Mouse (Mus musculus): Measurements from ENCODE around the gene Cldn18. TPM values are rescaled to one million over a fixed set of nuclear protein-coding genes. Genes with fewer than 3 reads are reported as not detected.

Gene Cldn18
- polyA plus RNA-seq (2012; rRNA removed): 532 and 587 TPM in 2 replicates

- no peak for TF ChIP-seq CTCF (IDR thresholded peaks at IDR 0.05; ENCODE audit: insufficient read depth, low read length)
- no peak for TF ChIP-seq POLR2A (IDR thresholded peaks at IDR 0.05; ENCODE audit: borderline replicate concordance, extremely low read depth, low read depth, low read length)
- Histone ChIP-seq H3K4me3 (replicated peaks; ENCODE audit: extremely low read depth, low read depth, low read length) (no peak within 1 kb of the TSS), H3K4me1 (ENCODE audit: control insufficient read depth, insufficient read depth, low read length) (no peaks in the 10 kb centered on the region)
- 87% methylated on average over 14 of the region's 14 CpGs for WGBS
- DNase-seq: no peak
These were observed at the start of gene Cldn18 for GRCm38 (mm10) chr9:99717134-99717533. Gene Cldn18 (minus strand): TSS chr9:99717267.

GRCm38 (mm10) chr9:99763530-99763929 lies 46.5 kb upstream of the Cldn18 start:
- TF ChIP-seq CTCF (IDR thresholded peaks at IDR 0.05; ENCODE audit: insufficient read depth, low read length): no peak
- TF ChIP-seq POLR2A (IDR thresholded peaks at IDR 0.05; ENCODE audit: borderline replicate concordance, extremely low read depth, low read depth, low read length): no peak
- DNase-seq: no peak
- WGBS: 67% methylated on average over 6 of the region's 6 CpGs
- Histone ChIP-seq H3K4me1 (ENCODE audit: control insufficient read depth, insufficient read depth, low read length) (no peaks in the 10 kb centered on the region), H3K4me3 (replicated peaks; ENCODE audit: extremely low read depth, low read depth, low read length) (no peak overlapping the region)

- Histone ChIP-seq H3K4me3 (replicated peaks; ENCODE audit: extremely low read depth, low read depth, low read length) (no peak overlapping the region), H3K4me1 (ENCODE audit: control insufficient read depth, insufficient read depth, low read length) (no peaks in the 10 kb centered on the region)
- no peak for DNase-seq
- TF ChIP-seq CTCF (IDR thresholded peaks at IDR 0.05; ENCODE audit: insufficient read depth, low read length) (peak; percentile 53), POLR2A (IDR thresholded peaks at IDR 0.05; ENCODE audit: borderline replicate concordance, extremely low read depth, low read depth, low read length) (no peak)
- 74% methylated on average over 4 of the region's 4 CpGs for WGBS
These were observed 33.2 kb upstream of the Cldn18 start for GRCm38 (mm10) chr9:99750272-99750671.

GRCm38 (mm10) chr9:99748279-99748678 lies 31.2 kb upstream of the Cldn18 start:
- Histone ChIP-seq H3K4me1 (ENCODE audit: control insufficient read depth, insufficient read depth, low read length) (no peaks in the 10 kb centered on the region), H3K4me3 (replicated peaks; ENCODE audit: extremely low read depth, low read depth, low read length) (no peak overlapping the region)
- DNase-seq: no peak
- WGBS: 88% methylated on average over 1 of the region's 1 CpGs
- no peak for TF ChIP-seq POLR2A (IDR thresholded peaks at IDR 0.05; ENCODE audit: borderline replicate concordance, extremely low read depth, low read depth, low read length)
- TF ChIP-seq CTCF (IDR thresholded peaks at IDR 0.05; ENCODE audit: insufficient read depth, low read length): no peak

- H3K4me3 ChIP-seq (replicated peaks; ENCODE audit: extremely low read depth, low read depth, low read length): no peak overlapping the region
- no peaks in the 10 kb centered on the region for H3K4me1 ChIP-seq (ENCODE audit: control insufficient read depth, insufficient read depth, low read length)
- no peak for DNase-seq
- WGBS: 54% methylated on average over 4 of the region's 4 CpGs
- no peak for TF ChIP-seq CTCF (IDR thresholded peaks at IDR 0.05; ENCODE audit: insufficient read depth, low read length)
- TF ChIP-seq POLR2A (IDR thresholded peaks at IDR 0.05; ENCODE audit: borderline replicate concordance, extremely low read depth, low read depth, low read length): no peak
These were observed 30.7 kb upstream of the Cldn18 start for GRCm38 (mm10) chr9:99747731-99748130.

- Histone ChIP-seq H3K4me1 (ENCODE audit: control insufficient read depth, insufficient read depth, low read length) (no peaks in the 10 kb centered on the region), H3K4me3 (replicated peaks; ENCODE audit: extremely low read depth, low read depth, low read length) (no peak overlapping the region)
- no peak for DNase-seq
- TF ChIP-seq CTCF (IDR thresholded peaks at IDR 0.05; ENCODE audit: insufficient read depth, low read length) (no peak), POLR2A (IDR thresholded peaks at IDR 0.05; ENCODE audit: borderline replicate concordance, extremely low read depth, low read depth, low read length) (no peak)
- 90% methylated on average over 5 of the region's 5 CpGs for WGBS
These were observed 27.5 kb upstream of the Cldn18 start for GRCm38 (mm10) chr9:99744548-99744947.

- H3K4me1 ChIP-seq (ENCODE audit: control insufficient read depth, insufficient read depth, low read length): no peaks in the 10 kb centered on the region; the same call in 1 of the 2 replicates
- DNase-seq: peak; percentile 50
- no peak overlapping the region for H3K4me3 ChIP-seq (replicated peaks; ENCODE audit: extremely low read depth, low read depth, low read length)
- peak; percentile 50 for TF ChIP-seq CTCF (IDR thresholded peaks at IDR 0.05; ENCODE audit: insufficient read depth, low read length)
- no peak for TF ChIP-seq POLR2A (IDR thresholded peaks at IDR 0.05; ENCODE audit: borderline replicate concordance, extremely low read depth, low read depth, low read length)
- WGBS: 36% methylated on average over 15 of the region's 15 CpGs
These were observed 13.0 kb upstream of the Cldn18 start for GRCm38 (mm10) chr9:99729943-99730646.

- DNase-seq: no peak
- WGBS: 44% methylated on average over 11 of the region's 11 CpGs
- H3K4me1 ChIP-seq (ENCODE audit: control insufficient read depth, insufficient read depth, low read length): no peaks in the 10 kb centered on the region; the same call in 1 of the 2 replicates
- H3K4me3 ChIP-seq (replicated peaks; ENCODE audit: extremely low read depth, low read depth, low read length): no peak overlapping the region
- TF ChIP-seq POLR2A (IDR thresholded peaks at IDR 0.05; ENCODE audit: borderline replicate concordance, extremely low read depth, low read depth, low read length) (no peak), CTCF (IDR thresholded peaks at IDR 0.05; ENCODE audit: insufficient read depth, low read length) (no peak)
These were observed 10.8 kb upstream of the Cldn18 start for GRCm38 (mm10) chr9:99727819-99728218.

GRCm38 (mm10) chr9:99725278-99725677 lies 8.2 kb upstream of the Cldn18 start:
- Histone ChIP-seq H3K4me3 (replicated peaks; ENCODE audit: extremely low read depth, low read depth, low read length) (no peak overlapping the region), H3K4me1 (ENCODE audit: control insufficient read depth, insufficient read depth, low read length) (no peaks in the 10 kb centered on the region; the same call in 1 of the 2 replicates)
- 58% methylated on average over 8 of the region's 8 CpGs for WGBS
- no peak for TF ChIP-seq POLR2A (IDR thresholded peaks at IDR 0.05; ENCODE audit: borderline replicate concordance, extremely low read depth, low read depth, low read length)
- TF ChIP-seq CTCF (IDR thresholded peaks at IDR 0.05; ENCODE audit: insufficient read depth, low read length): no peak
- no peak for DNase-seq

GRCm38 (mm10) chr9:99720011-99720410 lies 2.9 kb upstream of the Cldn18 start:
- DNase-seq: no peak
- WGBS: 17% methylated on average over 1 of the region's 1 CpGs
- TF ChIP-seq POLR2A (IDR thresholded peaks at IDR 0.05; ENCODE audit: borderline replicate concordance, extremely low read depth, low read depth, low read length) (no peak), CTCF (IDR thresholded peaks at IDR 0.05; ENCODE audit: insufficient read depth, low read length) (no peak)
- no peak overlapping the region for H3K4me3 ChIP-seq (replicated peaks; ENCODE audit: extremely low read depth, low read depth, low read length)
- H3K4me1 ChIP-seq (ENCODE audit: control insufficient read depth, insufficient read depth, low read length): no peaks in the 10 kb centered on the region
